Mouse (Mus musculus) cerebellum, adult 9-10 months (tissue): ENCODE measurements at regions not wholly inside any gene's neighbourhood (a gene's known extent, or its start where the extent isn't known, plus 50 kb on each side); places are given as distances from the start of the nearest gene placed in this dataset.

Experiments used
- DNase-seq: peaks from one replicate; pipeline ENCODE4 v3.0.0; 2022

DNA sequence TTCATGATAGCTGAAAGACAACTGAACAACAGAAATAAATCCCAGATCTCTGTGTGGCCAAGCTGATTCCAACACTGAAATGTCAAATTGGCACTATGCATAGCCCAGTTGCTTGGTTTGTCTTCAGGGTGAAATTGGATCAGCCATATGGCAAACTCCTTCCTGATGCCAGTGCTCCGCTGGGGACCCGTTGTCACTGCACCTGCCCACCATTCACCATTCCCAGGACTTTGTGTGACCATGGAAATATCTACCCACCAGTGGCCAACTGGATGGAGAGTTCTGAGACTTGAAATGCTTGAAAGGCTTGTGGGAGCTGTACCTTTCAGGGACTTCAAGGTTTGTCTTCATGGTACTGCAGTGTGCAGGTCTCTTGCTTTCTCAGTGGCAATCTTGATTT, 777.2 kb downstream of the Epha4 start:
- peak; percentile 95 for DNase-seq

GRCm38 (mm10) chr1:76772694-76773093, 742.2 kb downstream of the Epha4 start:
- DNase-seq = no peak

DNA sequence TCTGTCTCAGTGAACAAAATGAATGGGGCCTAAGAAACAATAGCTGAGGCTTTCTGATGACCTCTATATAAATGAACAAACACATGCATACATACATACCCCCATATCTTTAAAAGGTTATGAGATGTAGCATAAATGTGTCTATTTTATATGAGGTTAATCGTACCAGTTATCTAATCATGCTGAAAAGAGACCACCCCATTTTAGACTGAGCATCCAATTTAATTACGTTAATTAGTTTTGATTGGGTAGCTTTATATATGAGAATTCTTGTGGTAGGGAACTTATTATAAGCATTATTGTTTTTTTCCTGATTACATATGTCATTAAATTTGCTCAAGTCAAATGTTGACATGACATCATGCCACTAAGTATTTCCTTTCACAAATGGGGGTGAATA, 728.0 kb downstream of the Epha4 start:
- DNase-seq = no peak

DNA sequence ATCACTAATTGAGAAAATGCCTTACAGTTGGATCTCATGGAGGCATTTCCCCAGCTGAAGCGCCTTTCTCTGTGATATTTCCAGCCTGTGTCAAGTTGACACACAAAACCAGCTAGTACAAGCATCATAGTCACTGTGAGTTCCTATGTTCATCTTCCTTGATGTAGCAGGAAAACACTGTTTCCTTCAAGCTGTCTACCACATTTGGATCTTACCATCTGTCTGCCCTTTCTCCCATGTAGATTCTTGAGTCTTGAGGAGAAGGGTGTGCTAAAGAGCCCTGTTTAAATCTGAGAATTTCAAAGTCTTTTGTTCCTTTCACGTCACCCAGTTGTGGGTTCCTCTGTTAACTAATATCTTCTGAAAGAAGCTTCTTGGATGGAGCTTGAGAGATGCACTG, 721.5 kb downstream of the Epha4 start:
- no peak for DNase-seq

GRCm38 (mm10) chr1:76819906-76820305, 695.0 kb downstream of the Epha4 start:
- DNase-seq = peak; percentile 12

- no peak for DNase-seq
Observed at GRCm38 (mm10) chr1:76821610-76822009, 693.3 kb downstream of the Epha4 start.

GRCm38 (mm10) chr1:76829690-76830089, 685.2 kb downstream of the Epha4 start:
- no peak for DNase-seq

- no peak for DNase-seq
Observed at GRCm38 (mm10) chr1:76832311-76832710, 682.6 kb downstream of the Epha4 start.

- DNase-seq = no peak
Observed at GRCm38 (mm10) chr1:76835028-76835683, 679.7 kb downstream of the Epha4 start.

DNA sequence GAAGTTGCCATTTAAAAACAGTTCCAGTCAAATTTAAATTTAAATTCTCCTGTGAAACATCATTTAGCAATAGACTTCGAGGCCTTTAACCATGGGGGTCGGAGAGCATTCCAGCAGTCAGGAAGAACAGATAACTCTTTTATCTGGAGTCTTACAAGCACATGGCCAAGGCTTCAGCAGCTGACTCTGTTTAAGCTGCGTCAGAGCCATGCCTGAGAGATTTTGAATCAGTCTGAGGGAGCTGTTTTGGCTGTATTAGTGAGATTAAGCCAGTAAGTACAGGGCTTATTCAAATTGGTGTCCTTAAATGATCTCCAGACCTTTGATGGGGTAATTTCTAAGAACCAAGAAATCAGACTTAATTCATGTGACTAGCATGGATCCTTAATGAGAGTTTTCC, 665.5 kb downstream of the Epha4 start:
- no peak for DNase-seq

- DNase-seq = peak; percentile 61
Observed at GRCm38 (mm10) chr1:76866304-76866968, 648.5 kb downstream of the Epha4 start.

GRCm38 (mm10) chr1:76873207-76873606, 641.7 kb downstream of the Epha4 start:
- no peak for DNase-seq

DNA sequence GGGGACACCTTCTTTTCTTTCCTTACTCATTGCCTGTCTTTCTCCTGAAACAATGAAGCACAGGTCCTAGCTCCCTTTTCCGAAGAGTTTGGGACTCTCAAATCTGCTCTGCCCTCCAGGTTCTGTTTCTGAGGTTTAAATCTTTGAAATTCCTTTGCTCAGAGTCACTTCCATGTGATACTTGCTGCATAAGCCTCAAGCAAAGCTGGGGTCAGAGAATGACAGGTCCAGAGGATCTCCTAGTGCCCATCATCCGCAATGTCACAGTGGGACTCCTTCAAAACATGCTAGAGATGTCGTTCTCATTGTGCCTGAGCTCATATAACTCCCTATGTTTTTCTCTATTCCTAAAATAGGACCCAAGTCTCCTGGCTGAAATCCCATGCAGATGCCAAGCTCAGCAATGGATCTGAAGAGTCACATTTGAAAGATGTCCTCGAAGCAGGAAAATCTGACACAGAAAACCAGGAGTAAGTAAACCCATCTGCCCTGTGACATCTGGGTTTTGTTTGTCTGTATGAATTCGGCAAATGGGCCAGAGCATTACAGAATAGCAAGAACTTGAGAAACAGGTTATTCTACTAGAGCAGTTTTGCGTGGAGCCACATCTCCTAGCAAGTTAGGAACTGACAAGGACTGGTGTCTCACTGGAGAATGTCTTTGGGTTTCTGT, 634.6 kb downstream of the Epha4 start:
- no peak for DNase-seq

DNA sequence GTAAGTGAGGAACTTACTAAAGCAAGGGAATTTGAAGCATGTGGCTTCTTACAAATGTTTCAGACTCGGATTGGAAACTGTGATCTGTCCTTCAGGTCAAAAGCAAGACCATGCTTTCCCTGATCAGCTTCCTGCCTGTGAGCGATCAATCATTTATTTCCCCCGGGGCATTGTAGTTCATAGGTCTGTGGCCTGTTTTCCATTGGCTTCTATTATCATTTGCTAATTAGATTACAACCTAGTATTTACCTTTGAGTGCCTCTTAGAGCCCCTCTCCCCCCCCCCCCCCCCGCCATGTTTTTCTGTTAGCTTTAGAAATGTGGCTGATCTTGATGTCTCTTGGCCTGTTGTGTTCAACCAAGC, 634.1 kb downstream of the Epha4 start:
- DNase-seq = no peak

DNA sequence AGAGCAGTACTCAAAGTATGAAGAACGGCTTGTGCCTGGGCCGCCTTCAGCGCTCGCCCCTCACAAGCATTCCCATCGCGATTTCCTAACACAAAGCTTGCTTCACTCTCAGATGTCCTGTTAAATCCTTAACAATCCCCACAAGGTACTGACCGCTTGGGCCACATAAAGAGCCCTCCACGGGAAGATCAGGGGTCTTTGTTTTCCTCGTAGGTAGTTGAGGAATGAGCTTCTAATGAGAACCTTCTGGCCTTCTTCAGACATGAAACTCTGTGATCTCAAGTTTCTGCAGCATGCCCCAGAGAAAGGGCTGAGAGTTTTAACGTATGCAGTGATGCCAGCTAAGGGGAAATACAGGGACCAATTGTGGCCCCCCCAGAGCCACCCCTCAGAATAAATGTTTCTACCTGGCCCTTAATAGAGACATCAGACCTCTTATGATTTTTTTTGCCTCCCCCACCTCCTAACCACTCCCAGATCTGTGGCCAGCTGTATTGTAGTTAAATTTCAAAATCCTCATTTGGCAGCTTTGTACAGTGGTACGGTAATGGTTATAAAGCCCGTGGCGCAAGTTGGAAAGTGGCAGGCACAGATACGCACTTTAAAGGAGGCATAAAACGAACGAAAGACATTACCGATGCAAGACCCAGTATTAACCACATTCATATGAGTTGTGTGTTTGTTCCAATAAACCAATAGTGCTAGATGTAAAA, 618.6 kb downstream of the Epha4 start:
- no peak for DNase-seq

DNA sequence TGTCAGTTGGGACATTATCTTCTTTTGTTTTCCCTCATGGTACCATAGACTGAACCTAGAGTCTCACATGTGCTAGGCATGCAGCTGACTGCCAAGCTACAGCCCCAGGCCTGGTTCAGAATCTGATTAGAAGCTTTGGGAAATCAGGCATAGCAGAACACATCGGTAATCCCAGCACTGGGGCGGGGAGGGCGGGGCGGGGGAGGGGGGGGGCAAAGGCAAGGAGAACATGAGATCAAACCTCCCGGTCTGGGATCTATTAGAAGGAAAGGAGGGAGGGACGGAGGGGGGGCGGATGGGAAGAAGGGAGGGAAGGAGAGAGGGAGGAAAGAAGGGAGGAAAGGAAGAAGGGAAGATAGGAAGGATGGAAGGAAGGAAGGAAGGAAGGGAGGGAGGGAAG, 617.5 kb downstream of the Epha4 start:
- DNase-seq = no peak

DNA sequence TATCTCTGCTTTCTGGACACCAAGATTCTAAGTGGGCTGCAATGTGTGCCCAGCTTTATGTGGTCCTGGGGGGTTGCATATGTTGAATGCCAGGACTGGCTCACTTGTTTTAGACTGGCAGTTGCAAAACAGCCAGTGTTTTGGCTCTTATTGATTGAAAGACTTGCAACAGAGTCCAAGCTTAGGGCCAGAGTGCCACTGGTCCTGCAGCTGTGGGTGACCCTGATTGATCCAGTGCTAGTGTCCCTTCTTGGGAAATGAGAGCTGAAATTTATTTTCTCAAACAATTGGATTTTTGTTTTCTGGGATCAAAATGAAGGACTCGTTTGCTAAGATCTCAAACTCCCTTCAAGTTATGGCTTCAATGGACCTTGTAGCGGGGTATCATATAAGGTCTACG, 603.4 kb downstream of the Epha4 start:
- no peak for DNase-seq

DNA sequence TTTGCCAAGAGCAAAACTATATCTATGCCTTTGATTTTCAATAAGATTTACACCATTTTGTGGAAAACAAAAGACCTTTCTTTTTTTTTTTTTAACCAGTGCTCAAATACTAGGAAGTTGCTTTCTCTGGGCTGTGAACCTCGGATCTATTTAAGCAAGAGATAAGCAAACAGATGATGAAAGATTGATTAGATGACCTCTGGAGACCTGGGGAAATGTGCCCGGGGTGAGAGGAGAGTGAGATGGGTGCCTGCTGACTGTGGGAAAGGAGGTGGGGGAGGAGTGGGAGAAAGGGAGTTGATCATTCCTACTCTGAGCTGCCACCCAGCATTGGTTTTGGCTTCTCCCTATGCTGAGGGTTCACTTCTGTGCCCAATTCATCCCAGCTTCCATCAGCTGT, 595.3 kb downstream of the Epha4 start:
- no peak for DNase-seq

GRCm38 (mm10) chr1:76920634-76921033, 594.3 kb downstream of the Epha4 start:
- DNase-seq = no peak

- DNase-seq = no peak
Observed at GRCm38 (mm10) chr1:76927041-76927440, 587.8 kb downstream of the Epha4 start.

- DNase-seq = no peak
Observed at GRCm38 (mm10) chr1:76928035-76928434, 586.9 kb downstream of the Epha4 start.

DNA sequence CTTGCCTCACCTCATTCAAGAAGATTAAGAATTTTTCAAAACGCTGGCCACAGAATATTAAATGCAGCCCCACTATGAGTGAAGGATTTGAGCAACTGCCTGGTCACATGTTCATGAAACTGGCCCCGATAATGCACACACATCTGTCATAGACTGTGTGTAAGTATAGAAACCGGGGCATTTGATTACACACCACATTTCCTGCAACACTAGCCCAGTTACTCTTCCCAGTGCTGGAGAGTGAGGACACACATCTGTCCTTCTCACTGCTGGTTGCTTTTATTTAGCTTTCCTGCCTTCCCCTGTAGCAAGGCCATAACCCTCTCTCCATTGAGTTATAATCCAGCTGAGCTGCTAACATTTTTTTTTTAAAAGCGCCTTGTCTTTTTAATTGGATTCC, 581.4 kb downstream of the Epha4 start:
- DNase-seq = no peak

- DNase-seq = peak; percentile 21
Observed at GRCm38 (mm10) chr1:76942730-76943129, 572.2 kb downstream of the Epha4 start.

GRCm38 (mm10) chr1:76944046-76944445, 570.8 kb downstream of the Epha4 start:
- no peak for DNase-seq
